Mouse (Mus musculus) limb, embryonic 13.5 days (tissue): ENCODE measurements around the gene Grk6. TPM values are rescaled to one million over a fixed set of nuclear protein-coding genes. Genes with fewer than 3 reads are reported as not detected.

Experiments
- ATAC-seq: fragments of 200-750 bp; cut with Nextera tagmentation; 2 replicates; pipeline ENCODE4 v1.8.0; 2017; ENCODE audit warnings: low read depth, moderate number of reproducible peaks, moderate TSS enrichment; ENCODE audit not compliant: low FRiP score
- H3K27ac ChIP-seq: fragments of 300-500 bp; sonication (generic); 2 replicates; pipeline ENCODE4 v1.5.1; 2015; ENCODE audit warnings: inconsistent platforms, mild to moderate bottlenecking, moderate library complexity
- H3K27me3 ChIP-seq: fragments of 300-500 bp; sonication (generic); 2 replicates; pipeline ENCODE4 v1.6.1; 2015; ENCODE audit warnings: mild to moderate bottlenecking, inconsistent platforms
- H3K36me3 ChIP-seq: fragments of 300-500 bp; sonication (generic); 2 replicates; pipeline ENCODE4 v1.6.1; 2015; ENCODE audit warnings: inconsistent platforms, mild to moderate bottlenecking, moderate library complexity
- H3K4me1 ChIP-seq: fragments of 300-500 bp; sonication (generic); 2 replicates; pipeline ENCODE4 v1.6.1; 2015; ENCODE audit warnings: inconsistent platforms
- H3K4me2 ChIP-seq: fragments of 300-500 bp; sonication (generic); replicated peaks from 2 replicates; pipeline ENCODE4 v1.6.1; 2015; ENCODE audit warnings: inconsistent platforms, mild to moderate bottlenecking, moderate library complexity
- H3K4me3 ChIP-seq: fragments of 300-500 bp; sonication (generic); 2 replicates; pipeline ENCODE4 v1.5.1; 2015; ENCODE audit warnings: moderate library complexity, mild to moderate bottlenecking, inconsistent platforms
- H3K9ac ChIP-seq: fragments of 300-500 bp; sonication (generic); 2 replicates; pipeline ENCODE4 v1.6.1; 2015; ENCODE audit warnings: mild to moderate bottlenecking, inconsistent platforms
- H3K9me3 ChIP-seq: fragments of 300-500 bp; sonication (generic); 2 replicates; pipeline ENCODE4 v1.6.1; 2016; ENCODE audit warnings: inconsistent platforms
- WGBS: fragments of 180-500 bp; shearing (Covaris S2); methylation state at CpG from one replicate; pipeline ENCODE4 v1.1.7; 2015; 5-methylcytosine and 5-hydroxymethylcytosine counted together
- microRNA-seq: library from miRNA; unstranded; fragments of <30 nt; microRNA quantifications from one replicate; pipeline ENCODE4, GENCODE M21; 2016
- polyA plus RNA-seq: library from polyadenylated mRNA; unstranded; fragments of >200 nt; fragmentation: Nextera tagmentation; extraction: Ambion mirVana; gene quantifications from 2 replicates; pipeline ENCODE4 v1.2.1, GENCODE M21; 2015

Gene Grk6
- polyA plus RNA-seq, 1 experiment from 2014 or later = 48.1 TPM

- Histone ChIP-seq H3K4me2 (no peak overlapping the region), H3K36me3 (peaks cover 62% of the 10 kb centered on the region), H3K9ac (no peak overlapping the region), H3K4me3 (no peak overlapping the region), H3K27me3 (no peaks in the 10 kb centered on the region), H3K9me3 (no peaks in the 10 kb centered on the region), H3K4me1 (peaks cover 22% of the 10 kb centered on the region), H3K27ac (no peak overlapping the region)
- ATAC-seq = no peak
- 62% methylated on average over 11 of the region's 11 CpGs for WGBS
These were observed 54.0 kb downstream of the Grk6 start for GRCm38 (mm10) chr13:55498906-55499305.

DNA sequence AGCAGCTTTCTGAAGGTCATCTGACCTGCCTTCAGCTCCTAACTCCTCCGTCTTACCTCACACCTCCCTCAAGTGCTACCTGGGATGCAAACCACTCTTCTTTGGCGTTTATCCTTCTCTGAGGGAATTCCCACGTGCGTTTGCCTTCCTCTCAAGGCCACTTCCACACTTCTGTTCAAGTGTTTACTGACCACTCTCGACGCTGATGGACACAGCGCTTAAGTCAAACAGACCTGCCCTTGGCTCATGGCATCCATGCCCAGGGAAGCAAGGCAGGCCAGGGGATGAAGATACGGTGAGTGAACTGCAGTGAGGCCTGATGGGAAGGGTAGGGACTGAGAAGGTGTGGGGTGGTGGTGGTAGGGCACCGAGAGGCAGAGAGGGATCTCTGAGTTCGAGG is 55.7 kb downstream of the Grk6 start:
- Histone ChIP-seq H3K9me3 (no peaks in the 10 kb centered on the region), H3K27me3 (no peaks in the 10 kb centered on the region), H3K9ac (0 out of 2 replicates have a peak overlapping the region, but pooled peaks have one; percentile 4), H3K36me3 (peaks cover 78% of the 10 kb centered on the region), H3K27ac (no peak overlapping the region), H3K4me2 (no peak overlapping the region), H3K4me1 (peaks cover 10% of the 10 kb centered on the region), H3K4me3 (no peak overlapping the region)
- WGBS = 77% methylated on average over 10 of the region's 10 CpGs
- ATAC-seq = no peak

DNA sequence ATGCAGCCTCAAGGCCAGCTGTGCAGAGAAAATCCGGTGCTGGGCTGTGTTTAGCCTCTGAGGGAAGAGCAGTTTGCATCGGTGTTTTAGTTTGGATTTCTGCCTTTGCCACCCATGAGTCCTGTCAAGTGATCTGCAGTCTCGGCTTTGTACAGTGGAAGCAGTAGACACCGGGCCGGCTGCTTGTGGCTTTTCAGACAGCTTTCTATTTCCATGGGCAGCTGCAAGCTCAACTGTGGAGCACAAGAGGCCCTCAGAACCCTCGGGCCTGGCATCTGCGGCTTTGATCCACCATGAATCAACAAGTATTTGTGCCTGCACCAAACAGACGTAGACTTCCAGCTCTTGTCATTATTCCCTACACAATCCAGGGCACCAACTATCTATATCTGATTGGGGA is 57.5 kb downstream of the Grk6 start:
- 87% methylated on average over 8 of the region's 8 CpGs for WGBS
- H3K9me3 ChIP-seq = no peaks in the 10 kb centered on the region
- H3K36me3 ChIP-seq = peaks cover 94% of the 10 kb centered on the region
- no peak overlapping the region for H3K27ac ChIP-seq
- no peak overlapping the region for H3K9ac ChIP-seq
- no peaks in the 10 kb centered on the region for H3K4me1 ChIP-seq
- no peak for ATAC-seq
- no peak overlapping the region for H3K4me2 ChIP-seq
- no peak overlapping the region for H3K4me3 ChIP-seq
- H3K27me3 ChIP-seq = no peaks in the 10 kb centered on the region

- Histone ChIP-seq H3K9me3 (no peaks in the 10 kb centered on the region), H3K4me2 (no peak overlapping the region), H3K9ac (no peak overlapping the region), H3K27ac (no peak overlapping the region), H3K36me3 (peaks cover 96% of the 10 kb centered on the region), H3K27me3 (no peaks in the 10 kb centered on the region), H3K4me3 (no peak overlapping the region), H3K4me1 (no peaks in the 10 kb centered on the region)
- WGBS = 84% methylated on average over 5 of the region's 5 CpGs
- no peak for ATAC-seq
These were observed 59.5 kb downstream of the Grk6 start for GRCm38 (mm10) chr13:55504390-55504789.

- H3K9me3 ChIP-seq = no peaks in the 10 kb centered on the region
- H3K4me1 ChIP-seq = peaks cover 11% of the 10 kb centered on the region
- no peak overlapping the region for H3K4me3 ChIP-seq
- H3K27ac ChIP-seq = no peak overlapping the region
- H3K27me3 ChIP-seq = no peaks in the 10 kb centered on the region
- H3K4me2 ChIP-seq = no peak overlapping the region
- no peak overlapping the region for H3K9ac ChIP-seq
- peaks cover 91% of the 10 kb centered on the region for H3K36me3 ChIP-seq
- 96% methylated on average over 9 of the region's 9 CpGs for WGBS
- ATAC-seq = no peak
These were observed 60.9 kb downstream of the Grk6 start for GRCm38 (mm10) chr13:55505810-55506209.

DNA sequence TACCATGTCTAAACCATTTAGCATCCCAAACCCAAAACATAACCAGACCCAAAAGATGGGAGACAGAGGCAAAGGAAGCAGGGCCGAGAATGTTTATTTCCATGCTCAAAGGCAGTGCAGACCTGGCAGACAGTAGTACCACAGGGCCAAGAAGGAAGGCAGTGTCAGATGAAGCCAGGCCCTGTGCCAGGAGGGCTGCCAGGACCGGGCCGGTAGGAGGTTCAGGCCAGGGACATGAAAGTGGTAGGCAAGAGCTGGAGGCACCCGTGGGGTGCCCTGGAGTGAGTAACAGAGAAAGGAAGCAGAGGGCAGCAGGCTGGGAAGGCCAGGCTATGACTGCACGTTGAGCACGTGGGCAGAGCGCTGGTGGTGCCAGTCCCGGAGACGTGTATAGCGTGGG is 61.8 kb downstream of the Grk6 start:
- no peak for ATAC-seq
- Histone ChIP-seq H3K27ac (no peak overlapping the region), H3K4me3 (no peak overlapping the region), H3K36me3 (peaks cover 85% of the 10 kb centered on the region), H3K4me2 (no peak overlapping the region), H3K27me3 (no peaks in the 10 kb centered on the region), H3K9me3 (no peaks in the 10 kb centered on the region), H3K4me1 (peaks cover 20% of the 10 kb centered on the region), H3K9ac (0 out of 2 replicates have a peak overlapping the region, but pooled peaks have one; percentile 25)
- 91% methylated on average over 10 of the region's 10 CpGs for WGBS

GRCm38 (mm10) chr13:55507877-55508276 is 63.0 kb downstream of the Grk6 start:
- no peak overlapping the region for H3K4me2 ChIP-seq
- H3K36me3 ChIP-seq = peaks cover 74% of the 10 kb centered on the region
- WGBS = 64% methylated on average over 11 of the region's 11 CpGs
- H3K27ac ChIP-seq = no peak overlapping the region
- H3K4me1 ChIP-seq = peaks cover 28% of the 10 kb centered on the region
- H3K9ac ChIP-seq = no peak overlapping the region
- no peaks in the 10 kb centered on the region for H3K9me3 ChIP-seq
- no peak overlapping the region for H3K4me3 ChIP-seq
- no peak for ATAC-seq
- no peaks in the 10 kb centered on the region for H3K27me3 ChIP-seq

- H3K4me2 ChIP-seq = no peak overlapping the region
- no peak overlapping the region for H3K4me3 ChIP-seq
- 90% methylated on average over 10 of the region's 10 CpGs for WGBS
- peaks cover 28% of the 10 kb centered on the region for H3K4me1 ChIP-seq
- H3K36me3 ChIP-seq = peaks cover 67% of the 10 kb centered on the region
- ATAC-seq = no peak
- H3K27ac ChIP-seq = no peak overlapping the region
- no peaks in the 10 kb centered on the region for H3K27me3 ChIP-seq
- H3K9me3 ChIP-seq = no peaks in the 10 kb centered on the region
- H3K9ac ChIP-seq = no peak overlapping the region
These were observed 63.7 kb downstream of the Grk6 start for GRCm38 (mm10) chr13:55508531-55508930.

DNA sequence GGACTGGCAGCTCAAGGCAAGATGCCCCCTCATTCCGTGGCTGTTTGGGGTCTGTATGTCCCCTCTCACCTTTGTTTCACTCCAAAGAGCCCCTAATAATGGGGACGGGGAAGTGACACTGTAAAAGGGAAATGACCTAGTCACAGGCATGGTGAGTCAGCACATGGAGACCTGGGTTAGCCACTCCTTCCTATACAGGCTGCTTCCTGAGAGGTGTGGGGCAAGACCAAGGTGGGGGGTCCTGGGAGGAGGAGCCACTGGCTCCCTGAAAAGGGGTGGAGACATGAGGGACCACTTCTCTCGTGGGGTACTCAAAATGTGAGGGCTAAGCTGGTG is 65.4 kb downstream of the Grk6 start:
- H3K27me3 ChIP-seq = no peaks in the 10 kb centered on the region
- peaks cover 28% of the 10 kb centered on the region for H3K4me1 ChIP-seq
- ATAC-seq = peak; percentile 16
- 0 out of 2 replicates have a peak overlapping the region, but pooled peaks have one; percentile 89 for H3K9ac ChIP-seq
- H3K4me3 ChIP-seq = peak overlapping the region; percentile 92; the same call in 1 of the 2 replicates
- WGBS = 32% methylated on average over 3 of the region's 3 CpGs
- H3K4me2 ChIP-seq = peak overlapping the region; percentile 93
- peaks cover 49% of the 10 kb centered on the region for H3K36me3 ChIP-seq
- no peaks in the 10 kb centered on the region for H3K9me3 ChIP-seq
- H3K27ac ChIP-seq = peak overlapping the region; percentile 88; the same call in 1 of the 2 replicates

Small RNA genes within 50 kb of the gene (microRNA-seq; reads per million reads assigned to microRNA genes)
- gene Mir6943 (not detected), gene Mir6944 (27.2 reads per million, percentile 38 among the genes with 10 or more reads in this experiment), gene Mir6945 (1.4 reads per million)

Other genes with a start within 250 kb of the Grk6 start
- 80.4 and 82.4 TPM in 2 replicates for gene Nsd1, start 235.3 kb upstream of the Grk6 start, polyA plus RNA-seq
- 371 and 378 TPM in 2 replicates for gene Prelid1, start 124.6 kb upstream of the Grk6 start, polyA plus RNA-seq
- 104 and 109 TPM in 2 replicates for gene Rab24, start 123.1 kb upstream of the Grk6 start, polyA plus RNA-seq
- gene Mxd3, start 115.2 kb upstream of the Grk6 start, polyA plus RNA-seq = 40.9 and 41.0 TPM in 2 replicates
- gene Lman2, start 82.3 kb upstream of the Grk6 start, polyA plus RNA-seq = 93.9 and 94.0 TPM in 2 replicates
- 1.3 and 1.5 TPM in 2 replicates for gene Rgs14, start 75.3 kb upstream of the Grk6 start, polyA plus RNA-seq
- 0.06 TPM in 1 of 2 replicates, not detected in the other for gene Slc34a1, start 46.9 kb upstream of the Grk6 start, polyA plus RNA-seq
- 0.29 TPM in 1 of 2 replicates, not detected in the other for gene Pfn3, start 29.8 kb upstream of the Grk6 start, polyA plus RNA-seq
- gene F12, start 18.3 kb upstream of the Grk6 start, polyA plus RNA-seq = 0.08 and 0.51 TPM in 2 replicates
- 0.79 and 0.87 TPM in 2 replicates for gene Prr7, start 19.2 kb downstream of the Grk6 start, polyA plus RNA-seq
- 297 and 304 TPM in 2 replicates for gene Dbn1, start 43.0 kb downstream of the Grk6 start, polyA plus RNA-seq
- gene Pdlim7, start 68.6 kb downstream of the Grk6 start, polyA plus RNA-seq = 175 and 181 TPM in 2 replicates
- 2.3 and 2.9 TPM in 2 replicates for gene Dok3, start 84.2 kb downstream of the Grk6 start, polyA plus RNA-seq
- 71.4 and 73.4 TPM in 2 replicates for gene Ddx41, start 91.6 kb downstream of the Grk6 start, polyA plus RNA-seq
- 50.7 and 52.8 TPM in 2 replicates for gene Fam193b, start 126.0 kb downstream of the Grk6 start, polyA plus RNA-seq
- gene Tmed9, start 128.7 kb downstream of the Grk6 start, polyA plus RNA-seq = 166 and 175 TPM in 2 replicates
- 34.8 and 37.3 TPM in 2 replicates for gene B4galt7, start 154.8 kb downstream of the Grk6 start, polyA plus RNA-seq
- 71.8 and 77.7 TPM in 2 replicates for gene Caml, start 177.9 kb downstream of the Grk6 start, polyA plus RNA-seq
- 38.8 and 39.9 TPM in 2 replicates for gene Ddx46, start 190.0 kb downstream of the Grk6 start, polyA plus RNA-seq
- 65.9 and 66.4 TPM in 2 replicates for gene B230219D22Rik, start 248.1 kb downstream of the Grk6 start, polyA plus RNA-seq